Mouse (Mus musculus): ENCODE measurements around the gene Grsf1.

Grsf1 gene

GRCm38 (mm10) chr5:88675443-88676387, at the start of gene Grsf1:
Gene Grsf1 (minus strand): TSS chr5:88676171.
- in situ Hi-C loops (cut with MboI; ENCODE audit: low sequenced_read_pairs), result no loop called here

DNA sequence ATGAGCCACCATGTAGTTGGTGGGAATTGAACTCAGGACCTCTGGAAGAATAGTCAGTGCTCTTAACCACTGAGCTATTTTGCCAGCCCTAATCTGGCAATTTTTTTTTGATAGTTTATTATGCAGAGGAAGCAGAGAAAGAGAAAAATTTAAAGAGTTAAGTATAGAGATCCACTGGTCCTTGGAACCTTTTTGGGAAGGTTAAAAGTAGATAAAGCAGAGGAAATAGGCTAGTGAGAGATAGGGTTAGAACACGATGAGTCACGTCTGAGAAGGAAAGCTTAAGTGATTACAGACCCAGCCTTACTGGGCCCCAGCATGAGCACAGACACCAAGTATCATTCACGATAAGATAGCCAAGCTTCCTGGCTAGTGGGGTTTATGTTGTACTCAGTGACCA, 48.1 kb upstream of the Grsf1 start:
- in situ Hi-C loops (cut with MboI; ENCODE audit: low sequenced_read_pairs), result no loop called here

GRCm38 (mm10) chr5:88722213-88722600, 46.2 kb upstream of the Grsf1 start:
- in situ Hi-C loops (cut with MboI; ENCODE audit: low sequenced_read_pairs), result no loop called here

DNA sequence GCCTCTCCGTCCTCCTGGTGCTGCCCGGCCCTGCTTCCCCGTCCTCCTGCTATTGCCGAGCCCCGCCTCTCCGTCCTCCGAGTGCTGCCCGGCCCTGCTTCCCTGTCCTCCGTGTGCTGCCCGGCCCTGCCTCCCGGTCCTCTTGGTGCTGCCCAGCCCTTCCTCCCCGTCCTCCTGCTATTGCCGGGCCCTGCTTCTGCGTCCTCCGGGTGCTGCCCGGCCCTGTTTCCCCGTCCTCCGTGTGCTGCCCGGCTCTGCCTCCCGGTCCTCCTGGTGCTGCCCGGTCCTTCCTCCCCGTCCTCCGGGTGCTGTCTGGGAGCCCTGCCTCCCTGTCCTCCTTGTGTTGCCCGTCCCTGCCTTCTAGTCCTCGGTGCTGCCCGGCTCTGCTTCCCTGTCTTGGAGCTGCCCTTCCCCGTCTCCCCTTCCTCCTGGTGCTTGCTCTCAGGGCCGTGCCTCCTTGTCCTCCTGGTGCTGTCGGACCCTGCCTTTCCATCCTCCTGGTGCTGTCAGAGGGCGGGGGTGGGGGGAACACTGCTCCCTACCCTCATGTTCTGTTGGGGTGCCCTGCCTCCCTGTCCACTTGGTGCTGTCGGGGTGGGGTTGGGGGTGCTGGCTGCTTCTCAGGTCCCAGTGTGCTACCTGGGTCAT, 45.7 kb upstream of the Grsf1 start:
- in situ Hi-C loops (cut with MboI; ENCODE audit: low sequenced_read_pairs), result no loop called here

DNA sequence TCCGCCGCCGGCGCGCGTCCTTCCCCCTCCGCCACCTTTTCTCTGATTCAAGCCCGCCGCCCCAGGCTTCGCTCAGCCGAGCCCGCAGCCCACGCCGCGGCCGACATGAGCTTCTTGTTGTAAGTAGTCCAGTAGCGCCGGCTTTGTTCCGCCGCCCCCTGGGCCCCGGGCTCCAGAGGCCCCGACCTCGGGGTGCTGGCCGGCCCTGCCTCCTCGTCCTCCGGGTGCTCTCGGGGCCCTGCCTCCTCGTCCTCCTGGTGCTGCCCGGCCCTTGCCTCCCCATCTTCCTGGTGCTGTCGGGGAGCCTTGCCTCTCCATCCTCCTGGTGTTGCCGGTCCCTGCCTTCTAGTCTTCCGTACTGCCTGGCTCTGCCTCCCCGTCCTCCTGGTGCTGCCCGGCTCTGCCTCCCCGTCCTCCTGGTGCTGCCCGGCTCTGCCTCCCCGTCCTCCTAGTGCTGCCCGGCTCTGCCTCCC, 45.1 kb upstream of the Grsf1 start:
- in situ Hi-C loops (cut with MboI; ENCODE audit: low sequenced_read_pairs), result no loop called here

GRCm38 (mm10) chr5:88720116-88721002, 44.4 kb upstream of the Grsf1 start, which contains the start of gene Mob1b:
Gene Mob1b (plus strand): TSS chr5:88720855.
- in situ Hi-C loops (cut with MboI; ENCODE audit: low sequenced_read_pairs), result no loop called here

GRCm38 (mm10) chr5:88716983-88717382, 41.0 kb upstream of the Grsf1 start:
- in situ Hi-C loops (cut with MboI; ENCODE audit: low sequenced_read_pairs), result no loop called here

GRCm38 (mm10) chr5:88712328-88712727, 36.4 kb upstream of the Grsf1 start:
- in situ Hi-C loops (cut with MboI; ENCODE audit: low sequenced_read_pairs), result no loop called here

DNA sequence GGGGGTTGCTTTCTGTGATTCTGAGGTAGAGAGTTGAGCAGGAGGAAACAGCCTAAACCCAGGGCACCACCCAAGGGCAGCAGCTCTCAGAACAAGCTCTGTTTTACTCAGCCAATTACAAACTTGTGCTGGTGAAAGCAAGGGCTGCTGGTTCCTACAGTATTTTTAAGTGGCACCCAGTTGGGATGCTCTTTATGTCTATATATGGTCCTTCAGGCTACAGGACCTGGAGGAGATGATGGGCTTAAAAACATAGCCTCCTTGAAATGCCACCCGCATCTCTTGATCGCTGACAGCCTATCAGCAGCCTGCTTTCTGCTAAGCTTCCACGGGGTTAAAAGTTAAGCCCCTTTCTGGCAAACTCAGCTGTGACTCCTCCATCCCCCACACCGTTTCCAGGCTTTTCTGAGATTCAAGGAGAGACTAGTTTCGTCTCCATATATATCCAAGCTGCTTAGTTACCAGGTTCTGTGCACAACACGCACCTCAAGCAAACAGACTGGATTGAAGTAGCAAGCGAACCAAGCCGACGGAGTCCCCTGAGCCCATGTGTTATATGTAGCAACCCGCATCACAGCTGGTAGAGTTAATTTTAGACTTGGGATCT, 35.8 kb upstream of the Grsf1 start:
- in situ Hi-C loops (cut with MboI; ENCODE audit: low sequenced_read_pairs), result no loop called here

DNA sequence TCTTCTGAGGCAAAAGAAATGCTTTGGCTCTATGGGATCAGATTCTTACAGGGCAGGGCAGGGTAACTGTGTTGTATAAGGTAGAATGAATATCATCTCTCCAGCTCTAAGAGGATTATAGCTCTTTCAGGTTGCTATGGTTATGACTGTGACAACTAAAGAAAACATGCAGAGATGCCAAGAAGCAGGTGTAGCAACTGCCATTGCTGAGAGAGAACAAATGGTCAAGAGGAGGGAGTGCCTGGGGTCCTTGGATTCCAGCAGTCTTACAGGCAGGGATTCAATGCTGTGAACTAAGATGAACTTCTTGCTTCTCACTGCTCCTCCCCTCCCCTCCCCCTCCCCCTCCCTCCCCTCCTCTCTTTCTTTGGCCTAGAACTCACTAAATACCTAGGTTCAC, 35.2 kb upstream of the Grsf1 start:
- in situ Hi-C loops (cut with MboI; ENCODE audit: low sequenced_read_pairs), result no loop called here

DNA sequence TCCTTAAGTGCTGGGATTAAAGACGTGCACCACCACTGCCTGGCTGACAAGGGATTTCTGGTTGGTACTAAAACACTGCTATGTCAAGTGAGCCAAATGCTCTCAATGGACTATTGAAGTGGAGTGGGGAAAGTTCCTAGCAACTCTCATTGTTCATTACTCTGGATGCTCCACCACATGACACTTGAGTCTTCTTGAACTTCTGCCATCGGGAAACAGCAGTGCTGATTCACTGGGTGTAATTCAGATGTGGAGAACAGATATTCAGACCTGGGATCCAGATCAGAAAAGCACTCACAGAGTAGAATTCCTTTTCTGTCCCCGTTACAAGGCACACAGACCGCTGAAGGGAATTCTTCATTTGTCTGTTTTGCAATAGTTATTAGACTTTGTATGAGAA, 27.6 kb upstream of the Grsf1 start:
- in situ Hi-C loops (cut with MboI; ENCODE audit: low sequenced_read_pairs), result no loop called here

- in situ Hi-C loops (cut with MboI; ENCODE audit: low sequenced_read_pairs), result no loop called here
These were observed 26.1 kb upstream of the Grsf1 start for GRCm38 (mm10) chr5:88702041-88702440.

GRCm38 (mm10) chr5:88699251-88699913, 23.4 kb upstream of the Grsf1 start:
- in situ Hi-C loops (cut with MboI; ENCODE audit: low sequenced_read_pairs), result no loop called here

DNA sequence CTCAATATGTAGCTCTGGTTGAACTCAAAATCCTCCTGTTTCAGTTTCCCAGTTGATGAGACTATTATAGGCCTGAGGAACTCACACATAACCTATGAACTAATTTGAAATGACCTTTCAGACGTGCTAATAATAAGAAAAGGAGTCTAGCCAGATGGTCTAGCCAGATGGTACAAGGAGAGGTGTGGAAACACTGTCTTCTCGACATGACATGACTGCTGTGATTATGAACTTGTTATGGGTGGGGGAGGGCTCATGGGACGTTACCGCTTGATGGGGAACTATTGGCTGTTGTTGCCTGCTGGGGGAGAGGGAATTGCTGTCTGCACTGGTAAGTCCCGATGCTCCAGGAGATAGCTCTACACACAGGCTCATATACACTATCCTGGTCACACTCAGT, 21.3 kb upstream of the Grsf1 start:
- in situ Hi-C loops (cut with MboI; ENCODE audit: low sequenced_read_pairs), result no loop called here

- in situ Hi-C loops (cut with MboI; ENCODE audit: low sequenced_read_pairs), result no loop called here
These were observed 17.1 kb upstream of the Grsf1 start for GRCm38 (mm10) chr5:88693057-88693456.

- in situ Hi-C loops (cut with MboI; ENCODE audit: low sequenced_read_pairs), result no loop called here
These were observed 16.6 kb upstream of the Grsf1 start for GRCm38 (mm10) chr5:88692586-88692985.

DNA sequence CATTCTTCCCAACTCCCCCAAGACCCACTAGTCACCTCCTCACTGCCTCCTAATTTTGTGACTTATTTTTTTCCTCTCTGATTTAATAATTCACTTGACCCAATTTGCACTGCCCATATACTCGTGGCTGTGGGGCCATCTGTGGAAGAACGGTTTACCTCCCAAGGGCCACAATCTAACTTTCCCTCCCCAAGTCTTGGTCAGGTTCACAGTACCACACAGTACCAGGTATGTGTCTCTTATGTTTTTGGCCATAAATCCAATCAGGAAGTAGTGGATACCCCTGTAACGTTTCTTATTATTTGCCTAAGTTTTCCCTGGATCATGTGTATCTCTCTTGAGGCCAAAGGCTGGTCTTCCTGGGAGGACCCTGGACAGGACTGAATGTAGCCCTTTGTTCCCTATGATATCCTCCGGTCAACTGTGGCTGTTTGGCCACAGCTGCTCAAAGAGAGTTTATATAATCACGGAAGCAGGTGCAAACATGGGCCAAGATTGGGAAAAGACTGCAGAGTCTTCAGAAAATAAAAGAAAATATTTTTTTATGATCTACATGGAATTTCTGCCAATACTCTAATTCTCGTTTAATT, 15.6 kb upstream of the Grsf1 start:
- in situ Hi-C loops (cut with MboI; ENCODE audit: low sequenced_read_pairs), result no loop called here

- in situ Hi-C loops (cut with MboI; ENCODE audit: low sequenced_read_pairs), result no loop called here
These were observed 14.9 kb upstream of the Grsf1 start for GRCm38 (mm10) chr5:88690681-88691505.
